Mouse (Mus musculus): Measurements from ENCODE around the gene Prdm2.

Gene Prdm2

DNA sequence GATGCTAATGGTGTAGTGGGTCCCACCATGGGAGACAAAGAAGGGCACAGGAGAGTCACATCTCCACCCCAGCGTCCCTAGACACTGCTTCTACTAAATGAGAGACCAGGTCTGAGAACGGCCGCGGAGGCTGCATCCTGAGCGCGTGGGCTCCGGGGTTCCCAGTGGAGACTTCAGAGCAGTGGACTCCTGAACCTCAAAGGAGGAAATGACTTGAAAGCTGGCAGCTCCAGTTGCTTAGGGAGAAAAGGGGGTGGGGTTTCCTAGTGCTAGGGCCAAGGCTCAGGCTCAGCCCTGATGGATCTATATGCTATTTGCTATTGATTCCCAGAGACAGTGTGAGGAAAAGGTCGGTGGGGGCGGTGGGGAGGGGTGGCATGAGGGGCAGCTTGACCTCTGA, 104.2 kb downstream of the Prdm2 start:
- no peak for DNase-seq (ENCODE audit: low read depth, low spot score)

DNA sequence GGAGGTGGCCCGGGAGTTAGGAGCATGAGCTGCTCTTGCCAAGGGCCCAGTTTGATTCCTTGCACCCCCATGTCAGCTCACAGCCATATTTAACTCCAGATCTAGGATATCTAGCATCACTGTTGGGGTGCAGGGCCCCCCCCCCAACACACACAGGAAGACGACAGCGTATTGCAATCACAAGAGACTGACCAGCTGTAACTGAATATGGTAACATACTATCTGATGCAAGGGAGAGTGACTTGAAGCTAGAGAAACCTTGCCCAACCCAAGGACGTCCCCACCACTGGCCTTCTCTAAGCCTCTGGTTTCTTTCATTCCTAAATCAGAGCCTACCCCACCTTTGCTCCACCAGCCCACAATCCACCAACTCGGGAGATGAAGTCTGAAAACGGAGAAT, 105.8 kb downstream of the Prdm2 start:
- no peak for DNase-seq (ENCODE audit: low read depth, low spot score)

DNA sequence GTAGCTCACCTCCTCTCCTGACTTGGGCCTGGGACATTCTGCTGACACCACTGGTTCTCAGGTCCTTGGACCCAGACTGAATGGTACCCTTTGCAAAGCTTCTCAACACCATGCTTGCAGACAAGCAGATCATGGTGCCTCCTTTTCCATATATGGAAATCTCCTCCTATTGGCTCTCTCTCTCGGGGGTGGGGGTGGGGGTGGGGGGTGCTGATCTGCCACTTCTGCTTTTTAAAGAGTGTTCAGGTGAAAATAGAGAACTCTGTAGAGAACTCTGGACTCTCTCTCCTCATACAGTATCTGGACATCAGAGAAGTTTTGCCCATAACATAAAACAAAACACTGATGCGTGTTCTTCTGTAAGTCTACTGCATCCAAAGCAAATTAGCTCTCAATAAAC, 106.2 kb downstream of the Prdm2 start:
- DNase-seq (ENCODE audit: low read depth, low spot score), result no peak

DNA sequence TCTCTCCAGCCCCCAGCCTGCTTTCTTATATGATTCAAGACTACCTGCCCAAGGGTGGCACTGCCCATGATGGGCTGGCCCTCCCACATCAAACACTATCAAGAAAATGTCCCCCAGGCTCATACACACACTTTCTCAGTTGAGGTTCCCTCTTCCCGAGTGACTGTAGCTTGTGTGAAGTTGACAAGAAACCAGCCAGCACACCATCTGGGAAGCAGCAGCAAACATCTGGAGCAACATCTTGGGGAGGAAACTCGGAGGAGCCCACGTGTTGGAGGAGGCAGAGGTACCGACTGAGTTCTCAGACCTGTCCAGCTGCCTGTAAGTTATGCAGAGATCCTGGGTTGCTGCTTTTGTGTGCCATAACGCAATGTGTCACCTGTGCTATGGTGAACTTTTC, 108.1 kb downstream of the Prdm2 start:
- no peak for DNase-seq (ENCODE audit: low read depth, low spot score)

DNA sequence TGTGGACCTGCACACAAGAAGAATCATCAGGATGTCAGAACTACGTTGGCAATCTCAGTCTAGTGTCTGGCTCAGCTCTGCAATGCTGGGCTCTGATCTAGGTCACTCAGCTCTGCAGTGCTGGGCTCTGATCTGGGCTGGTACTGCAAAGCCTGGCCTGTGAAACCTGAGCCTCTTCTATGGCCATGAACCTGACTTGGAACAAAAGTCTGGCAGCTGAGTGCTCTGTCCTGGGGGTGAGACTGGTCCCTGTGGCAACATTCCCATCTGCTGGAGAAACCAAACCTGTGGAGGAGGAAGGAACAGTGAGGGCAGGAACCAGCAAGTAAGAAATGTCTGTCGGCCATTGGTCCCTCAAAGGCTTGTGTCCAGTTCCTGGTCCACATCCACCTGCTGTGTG, 109.0 kb downstream of the Prdm2 start:
- no peak for DNase-seq (ENCODE audit: low read depth, low spot score)

DNA sequence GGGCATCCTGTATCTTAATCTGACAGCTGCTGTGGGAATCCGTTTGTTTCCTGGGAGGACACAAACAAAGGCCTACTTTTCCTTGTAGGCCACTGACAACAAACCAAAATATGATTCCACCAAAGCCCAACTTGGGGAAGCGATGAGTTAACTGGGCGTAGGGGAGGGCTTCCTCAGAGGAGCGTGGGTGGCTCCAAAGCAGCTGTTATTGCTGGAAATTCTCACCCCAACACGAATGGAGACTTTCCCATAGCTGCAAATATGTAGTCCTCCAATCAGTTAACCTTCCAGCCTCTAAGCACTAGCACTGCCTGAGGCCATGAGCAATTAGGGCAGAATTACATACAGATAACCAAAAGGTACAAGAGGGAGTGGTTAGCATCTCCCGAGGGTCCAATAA, 112.6 kb downstream of the Prdm2 start:
- DNase-seq (ENCODE audit: low read depth, low spot score), result no peak

DNA sequence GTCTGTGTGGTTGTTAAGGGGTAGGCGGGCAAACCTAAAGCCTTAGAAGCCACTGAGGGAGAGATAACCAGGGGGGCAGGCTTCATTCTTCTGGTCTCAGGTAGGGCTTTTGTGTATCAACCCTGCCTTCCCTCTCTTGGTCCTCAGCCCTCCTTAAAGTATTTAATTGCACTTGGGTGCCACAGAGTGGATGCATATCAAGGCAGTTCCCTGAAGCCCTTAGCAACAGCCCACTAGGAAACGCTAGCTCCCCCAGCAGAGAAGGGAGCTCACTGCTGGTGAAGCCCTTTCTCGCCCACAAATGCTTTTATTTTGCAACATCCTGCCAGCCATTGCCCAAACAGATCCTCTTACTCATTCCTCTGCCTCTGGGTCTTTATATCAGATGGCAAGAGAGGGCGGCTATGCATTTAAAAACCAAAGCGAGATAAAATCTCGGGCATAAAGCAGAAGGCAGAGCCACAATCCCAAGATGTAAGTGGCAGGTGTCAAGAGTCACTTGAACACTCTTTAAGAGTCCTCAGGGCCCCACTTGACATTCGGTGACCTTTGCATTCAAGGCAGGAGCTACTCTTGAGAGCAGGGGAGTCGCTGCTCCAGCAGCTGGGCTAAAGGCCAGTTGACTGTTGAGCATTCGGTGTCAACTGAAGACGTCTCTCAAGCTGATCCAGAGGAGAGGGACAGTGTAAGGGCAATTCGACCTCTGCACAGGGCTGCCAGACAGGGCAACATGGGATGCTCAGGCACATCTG, 113.3 kb downstream of the Prdm2 start:
- DNase-seq (ENCODE audit: low read depth, low spot score), result no peak

DNA sequence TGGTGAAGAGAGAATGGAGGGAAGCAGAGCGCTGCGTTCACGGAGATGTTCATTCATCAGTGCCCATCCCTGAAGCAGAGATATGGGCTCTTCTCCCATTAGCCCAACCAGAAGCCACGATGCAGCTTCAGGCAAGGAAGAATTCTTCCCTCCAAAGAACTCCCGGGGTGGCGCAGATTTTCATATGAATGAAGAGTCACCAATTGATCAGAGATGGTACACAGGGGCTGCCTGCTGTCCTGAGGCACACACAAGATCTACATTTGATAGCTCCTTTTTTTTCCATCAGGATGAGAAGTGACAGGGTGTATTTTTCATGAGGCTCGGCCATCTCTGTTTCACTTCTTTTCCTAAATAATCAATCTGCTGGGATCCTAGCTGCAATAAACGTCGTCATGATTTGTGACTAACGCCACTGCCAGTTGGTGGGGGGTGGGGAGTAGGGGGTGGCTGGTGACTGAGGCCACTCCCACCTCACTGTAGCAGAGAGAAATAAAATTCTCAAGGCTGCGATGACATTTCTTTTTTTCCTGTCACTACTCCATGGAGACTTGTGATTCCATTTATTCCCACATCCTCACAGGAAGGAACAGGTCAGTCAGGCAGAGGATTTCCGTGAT, 120.6 kb downstream of the Prdm2 start:
- no peak for DNase-seq (ENCODE audit: low read depth, low spot score)

DNA sequence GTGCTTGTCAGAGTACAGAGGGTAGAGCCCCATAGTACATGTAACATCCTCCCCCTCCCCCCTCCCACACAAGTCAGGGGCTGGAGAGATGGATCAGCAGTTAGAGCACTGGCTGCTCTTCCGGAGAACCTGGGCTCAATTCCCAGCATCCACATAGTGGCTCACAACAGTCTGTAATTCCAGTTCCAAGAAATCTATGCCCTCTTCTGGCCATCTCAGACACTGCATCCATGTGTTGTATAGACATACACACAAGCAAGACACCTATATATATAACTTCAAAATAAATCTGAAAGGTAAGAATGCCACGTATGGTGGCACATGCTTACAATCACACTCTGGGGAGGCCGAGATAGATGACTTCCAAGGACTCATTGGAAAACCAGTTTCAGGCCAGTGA, 122.2 kb downstream of the Prdm2 start:
- DNase-seq (ENCODE audit: low read depth, low spot score), result no peak

DNA sequence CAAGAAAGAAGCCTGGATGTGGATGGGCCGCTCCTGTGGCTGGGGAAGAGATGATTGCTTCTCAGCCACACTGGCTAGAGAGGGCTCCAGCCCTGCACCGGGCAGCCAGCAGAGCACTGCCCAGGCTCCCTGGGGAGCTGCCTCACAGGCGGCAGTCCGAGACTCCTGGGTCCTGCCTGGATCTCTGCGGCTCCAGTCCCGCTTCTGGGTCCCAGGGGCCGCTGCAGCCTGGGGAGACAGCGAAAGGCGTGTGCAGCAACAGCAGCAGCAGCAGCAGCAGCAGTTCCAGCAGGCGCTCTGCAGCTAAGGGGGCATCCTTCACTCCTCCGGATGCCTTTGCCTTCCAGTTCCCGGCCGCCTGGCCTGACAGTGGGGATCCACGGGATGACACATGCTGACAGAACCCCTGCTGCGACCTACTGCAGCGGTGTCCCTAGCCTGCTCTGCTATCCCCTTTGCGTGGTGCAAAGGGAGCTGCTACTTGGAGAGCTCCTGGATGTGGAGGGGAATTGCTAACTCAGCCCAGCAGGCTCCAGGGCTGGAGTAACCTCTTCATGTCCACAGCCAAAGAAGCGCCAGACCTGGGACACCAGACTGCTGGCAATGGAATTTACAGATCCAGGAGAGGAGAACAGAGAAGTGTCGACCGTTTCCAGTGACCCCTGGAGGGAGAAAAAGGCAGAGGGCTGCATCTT, 138.6 kb downstream of the Prdm2 start:
- no peak for DNase-seq (ENCODE audit: low read depth, low spot score)

DNA sequence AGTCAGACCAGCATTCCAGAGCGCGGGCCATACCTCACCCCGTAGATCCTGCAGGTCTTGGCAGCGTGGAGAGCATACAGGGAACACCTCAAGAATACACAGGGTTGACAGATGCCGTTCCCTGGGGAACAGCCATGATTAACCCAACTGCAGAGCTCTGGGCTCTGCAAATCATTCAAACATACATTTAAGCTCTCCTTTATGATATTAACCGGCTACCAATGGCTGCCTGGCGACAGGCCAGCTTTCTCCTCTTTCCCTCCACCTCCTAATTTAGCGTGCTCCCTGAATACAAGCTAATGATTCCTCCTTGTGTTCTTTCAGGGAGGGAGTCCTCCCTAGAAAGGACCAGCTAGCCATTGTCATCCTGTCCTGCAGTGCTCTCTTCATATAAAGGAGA, 141.0 kb downstream of the Prdm2 start:
- DNase-seq (ENCODE audit: low read depth, low spot score), result no peak

DNA sequence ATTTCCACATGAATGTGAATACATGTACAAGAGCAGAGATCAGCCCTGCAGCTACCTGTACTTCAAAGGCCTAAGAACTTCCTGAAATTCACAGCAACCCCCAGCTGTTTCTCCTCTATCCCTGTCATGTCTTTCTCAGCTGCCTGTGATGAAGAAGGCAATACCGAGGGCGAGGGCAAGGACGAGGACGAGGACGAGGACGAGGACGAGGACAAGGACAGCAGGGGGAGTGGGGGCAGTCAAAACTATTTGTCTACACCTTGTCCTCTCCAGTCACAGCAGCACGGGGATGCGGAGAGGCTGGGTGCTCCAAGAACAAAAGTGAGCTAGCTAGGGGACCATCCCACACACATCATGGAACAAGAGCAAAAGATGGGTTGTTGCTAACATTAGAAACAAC, 145.8 kb downstream of the Prdm2 start:
- DNase-seq (ENCODE audit: low read depth, low spot score), result no peak

DNA sequence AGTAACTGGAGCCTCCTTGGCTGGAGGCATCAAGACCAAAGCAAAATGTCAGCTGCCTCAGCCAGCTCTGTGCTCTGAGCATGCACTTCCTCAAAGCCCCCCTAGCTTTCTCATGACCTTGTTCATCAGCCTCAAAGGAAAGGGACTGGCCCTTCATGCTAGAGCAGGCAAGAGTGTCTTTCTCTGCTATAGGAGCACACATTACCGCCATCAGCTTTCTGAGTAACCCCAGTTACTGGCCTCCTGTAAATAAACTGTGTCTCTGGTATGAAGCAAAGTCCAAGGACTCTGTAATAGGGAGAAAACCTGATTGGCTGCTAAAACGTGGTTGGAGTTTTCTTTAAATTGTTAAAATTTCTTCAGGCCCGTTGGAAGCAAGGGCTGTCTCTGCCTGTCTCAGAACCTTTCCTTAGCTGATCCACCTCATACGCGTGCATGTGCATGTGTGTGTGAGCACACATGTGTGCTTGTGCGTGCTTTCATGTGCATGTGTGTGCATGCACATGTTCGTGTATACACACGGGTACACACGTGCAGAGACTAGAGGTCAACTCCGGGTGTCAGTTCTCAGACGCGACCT, 153.9 kb downstream of the Prdm2 start:
- no peak for DNase-seq (ENCODE audit: low read depth, low spot score)
